Mouse (Mus musculus) forebrain, embryonic 12.5 days (tissue): ENCODE measurements at regions not wholly inside any gene's neighbourhood (a gene's known extent, or its start where the extent isn't known, plus 50 kb on each side); places are given as distances from the start of the nearest gene placed in this dataset.

ENCODE experiments used
- ATAC-seq: fragments of 200-750 bp; cut with Nextera tagmentation; 2 replicates; pipeline ENCODE4 v1.8.0; 2017; ENCODE audit warnings: moderate TSS enrichment; ENCODE audit not compliant: low FRiP score
- H3K27ac ChIP-seq: fragments of 300-500 bp; sonication (generic); 2 replicates; pipeline ENCODE4 v1.5.1; 2016; ENCODE audit warnings: mild to moderate bottlenecking
- H3K27me3 ChIP-seq: fragments of 300-500 bp; sonication (generic); 2 replicates; pipeline ENCODE4 v1.6.1; 2016; ENCODE audit warnings: mild to moderate bottlenecking
- H3K36me3 ChIP-seq: fragments of 300-500 bp; sonication (generic); replicated peaks from 2 replicates; pipeline ENCODE4 v1.6.1; 2016; ENCODE audit warnings: mild to moderate bottlenecking
- H3K4me1 ChIP-seq: fragments of 300-500 bp; sonication (generic); 2 replicates; pipeline ENCODE4 v1.6.1; 2016
- H3K4me2 ChIP-seq: fragments of 300-500 bp; sonication (generic); 2 replicates; pipeline ENCODE4 v1.6.1; 2016; ENCODE audit warnings: mild to moderate bottlenecking, moderate library complexity
- H3K4me3 ChIP-seq: fragments of 300-500 bp; sonication (generic); replicated peaks from 2 replicates; pipeline ENCODE4 v1.5.1; 2016; ENCODE audit warnings: mild to moderate bottlenecking
- H3K9ac ChIP-seq: fragments of 300-500 bp; sonication (generic); 2 replicates; pipeline ENCODE4 v1.6.1; 2016; ENCODE audit warnings: mild to moderate bottlenecking
- H3K9me3 ChIP-seq: fragments of 300-500 bp; sonication (generic); 2 replicates; pipeline ENCODE4 v1.6.1; 2016
- WGBS: fragments of 180-500 bp; shearing (Covaris S2); methylation state at CpG from one replicate; pipeline ENCODE4 v1.1.7; 2016; 5-methylcytosine and 5-hydroxymethylcytosine counted together

GRCm38 (mm10) chr5:64662476-64662875 is 140.7 kb upstream of the Klf3 start:
- Histone ChIP-seq H3K27me3 (no peaks in the 10 kb centered on the region), H3K9ac (no peak overlapping the region), H3K4me2 (no peak overlapping the region), H3K4me3 (no peak overlapping the region), H3K9me3 (no peaks in the 10 kb centered on the region), H3K36me3 (no peaks in the 10 kb centered on the region), H3K4me1 (no peaks in the 10 kb centered on the region), H3K27ac (no peak overlapping the region)
- no peak for ATAC-seq
- 39% methylated on average over 7 of the region's 7 CpGs for WGBS

- no peak overlapping the region for H3K27ac ChIP-seq
- H3K27me3 ChIP-seq: no peaks in the 10 kb centered on the region
- H3K9me3 ChIP-seq: no peaks in the 10 kb centered on the region
- H3K36me3 ChIP-seq: no peaks in the 10 kb centered on the region
- ATAC-seq: no peak
- H3K4me3 ChIP-seq: no peak overlapping the region
- no peaks in the 10 kb centered on the region for H3K4me1 ChIP-seq
- 65% methylated on average over 1 of the region's 1 CpGs for WGBS
- no peak overlapping the region for H3K9ac ChIP-seq
- no peak overlapping the region for H3K4me2 ChIP-seq
Observed at GRCm38 (mm10) chr5:64663766-64664165, 139.4 kb upstream of the Klf3 start.

GRCm38 (mm10) chr5:64665064-64665463 is 138.1 kb upstream of the Klf3 start:
- WGBS: 74% methylated on average over 3 of the region's 3 CpGs
- ATAC-seq: no peak
- no peak overlapping the region for H3K4me3 ChIP-seq
- H3K36me3 ChIP-seq: no peaks in the 10 kb centered on the region
- H3K27ac ChIP-seq: no peak overlapping the region
- no peaks in the 10 kb centered on the region for H3K9me3 ChIP-seq
- H3K27me3 ChIP-seq: no peaks in the 10 kb centered on the region
- H3K4me1 ChIP-seq: no peaks in the 10 kb centered on the region
- no peak overlapping the region for H3K4me2 ChIP-seq
- H3K9ac ChIP-seq: no peak overlapping the region

GRCm38 (mm10) chr5:64666256-64666655 is 136.9 kb upstream of the Klf3 start:
- H3K4me2 ChIP-seq: no peak overlapping the region
- H3K27ac ChIP-seq: no peak overlapping the region
- no peaks in the 10 kb centered on the region for H3K36me3 ChIP-seq
- no peaks in the 10 kb centered on the region for H3K27me3 ChIP-seq
- 73% methylated on average over 3 of the region's 3 CpGs for WGBS
- ATAC-seq: no peak
- no peaks in the 10 kb centered on the region for H3K4me1 ChIP-seq
- no peak overlapping the region for H3K9ac ChIP-seq
- no peak overlapping the region for H3K4me3 ChIP-seq
- no peaks in the 10 kb centered on the region for H3K9me3 ChIP-seq

- Histone ChIP-seq H3K9me3 (no peaks in the 10 kb centered on the region), H3K9ac (no peak overlapping the region), H3K36me3 (no peaks in the 10 kb centered on the region), H3K4me3 (no peak overlapping the region), H3K4me1 (no peaks in the 10 kb centered on the region), H3K27ac (no peak overlapping the region), H3K4me2 (no peak overlapping the region), H3K27me3 (no peaks in the 10 kb centered on the region)
- WGBS: 85% methylated on average over 3 of the region's 3 CpGs
- ATAC-seq: no peak
Observed at GRCm38 (mm10) chr5:64667053-64667452, 136.1 kb upstream of the Klf3 start.

GRCm38 (mm10) chr5:64673861-64674260 is 129.3 kb upstream of the Klf3 start:
- no peaks in the 10 kb centered on the region for H3K9me3 ChIP-seq
- no peak overlapping the region for H3K4me2 ChIP-seq
- no peak overlapping the region for H3K9ac ChIP-seq
- no peaks in the 10 kb centered on the region for H3K27me3 ChIP-seq
- H3K36me3 ChIP-seq: no peaks in the 10 kb centered on the region
- 97% methylated on average over 2 of the region's 2 CpGs for WGBS
- no peaks in the 10 kb centered on the region for H3K4me1 ChIP-seq
- no peak overlapping the region for H3K27ac ChIP-seq
- no peak for ATAC-seq
- H3K4me3 ChIP-seq: no peak overlapping the region

- Histone ChIP-seq H3K36me3 (no peaks in the 10 kb centered on the region), H3K27ac (no peak overlapping the region), H3K9me3 (no peaks in the 10 kb centered on the region), H3K27me3 (no peaks in the 10 kb centered on the region), H3K9ac (no peak overlapping the region), H3K4me1 (no peaks in the 10 kb centered on the region), H3K4me2 (no peak overlapping the region), H3K4me3 (no peak overlapping the region)
- ATAC-seq: no peak
- WGBS: 93% methylated on average over 17 of the region's 17 CpGs
Observed at GRCm38 (mm10) chr5:64676214-64676945, 126.8 kb upstream of the Klf3 start.

- Histone ChIP-seq H3K4me3 (no peak overlapping the region), H3K36me3 (no peaks in the 10 kb centered on the region), H3K4me1 (no peaks in the 10 kb centered on the region), H3K9ac (no peak overlapping the region), H3K27me3 (no peaks in the 10 kb centered on the region), H3K27ac (no peak overlapping the region), H3K4me2 (no peak overlapping the region), H3K9me3 (no peaks in the 10 kb centered on the region)
- no peak for ATAC-seq
- WGBS: 96% methylated on average over 8 of the region's 8 CpGs
Observed at GRCm38 (mm10) chr5:64676946-64677588, 126.1 kb upstream of the Klf3 start.

GRCm38 (mm10) chr5:64678706-64679105 is 124.5 kb upstream of the Klf3 start:
- Histone ChIP-seq H3K27me3 (no peaks in the 10 kb centered on the region), H3K4me1 (no peaks in the 10 kb centered on the region), H3K36me3 (no peaks in the 10 kb centered on the region), H3K9me3 (no peaks in the 10 kb centered on the region), H3K4me2 (no peak overlapping the region), H3K9ac (no peak overlapping the region), H3K4me3 (no peak overlapping the region), H3K27ac (no peak overlapping the region)
- WGBS: 91% methylated on average over 2 of the region's 2 CpGs
- ATAC-seq: no peak

- no peak overlapping the region for H3K4me3 ChIP-seq
- H3K27ac ChIP-seq: no peak overlapping the region
- no peaks in the 10 kb centered on the region for H3K9me3 ChIP-seq
- no peak overlapping the region for H3K9ac ChIP-seq
- no peak overlapping the region for H3K4me2 ChIP-seq
- WGBS: 81% methylated on average over 18 of the region's 18 CpGs
- no peak for ATAC-seq
- no peaks in the 10 kb centered on the region for H3K36me3 ChIP-seq
- no peaks in the 10 kb centered on the region for H3K27me3 ChIP-seq
- H3K4me1 ChIP-seq: no peaks in the 10 kb centered on the region
Observed at GRCm38 (mm10) chr5:64679996-64680625, 123.1 kb upstream of the Klf3 start.

GRCm38 (mm10) chr5:64681161-64681560 is 122.0 kb upstream of the Klf3 start:
- 98% methylated on average over 5 of the region's 5 CpGs for WGBS
- Histone ChIP-seq H3K27me3 (no peaks in the 10 kb centered on the region), H3K9ac (no peak overlapping the region), H3K36me3 (no peaks in the 10 kb centered on the region), H3K27ac (no peak overlapping the region), H3K4me3 (no peak overlapping the region), H3K4me1 (no peaks in the 10 kb centered on the region), H3K9me3 (no peaks in the 10 kb centered on the region), H3K4me2 (no peak overlapping the region)
- no peak for ATAC-seq

- H3K27me3 ChIP-seq: no peaks in the 10 kb centered on the region
- H3K9me3 ChIP-seq: 0 out of 2 replicates have a peak, but pooled peaks cover 2% of the 10 kb centered on the region
- no peak for ATAC-seq
- H3K4me3 ChIP-seq: no peak overlapping the region
- no peak overlapping the region for H3K4me2 ChIP-seq
- WGBS: 94% methylated on average over 7 of the region's 7 CpGs
- H3K4me1 ChIP-seq: no peaks in the 10 kb centered on the region
- no peaks in the 10 kb centered on the region for H3K36me3 ChIP-seq
- no peak overlapping the region for H3K9ac ChIP-seq
- no peak overlapping the region for H3K27ac ChIP-seq
Observed at GRCm38 (mm10) chr5:64682326-64682845, 120.8 kb upstream of the Klf3 start.
